Mouse (Mus musculus) CD8-positive naive resting alpha-beta T cell, adult 2 months (primary cell): ENCODE results near the gene Cdk4.
"Not testable (repeated sequence)": the region's sequence is repeated elsewhere in the genome, so short reads cannot be mapped to it uniquely, and the experiment has no call there.

Experiments used
- DNase-seq, 2 experiments: peaks; one replicate each; pipeline ENCODE4 v3.0.0; 2022; ENCODE audit warnings: low read depth in 2 of 2, low spot score in 2 of 2

Gene Cdk4

GRCm38 (mm10) chr10:127056490-127056889 lies 6.8 kb upstream of the Cdk4 start:
- DNase-seq: no peak

GRCm38 (mm10) chr10:127058161-127058560 lies 5.2 kb upstream of the Cdk4 start:
- peak; percentile 77 to 85 for DNase-seq

GRCm38 (mm10) chr10:127058708-127059107 lies 4.6 kb upstream of the Cdk4 start:
- no peak for DNase-seq

- no peak for DNase-seq
These were observed 4.0 kb upstream of the Cdk4 start for GRCm38 (mm10) chr10:127059174-127059967.

- DNase-seq: peak; percentile 45 to 58
These were observed 3.1 kb upstream of the Cdk4 start, which contains the start of gene March9 for GRCm38 (mm10) chr10:127059968-127060916. TSS of gene March9 (minus strand) at chr10:127060184.

- DNase-seq: no peak
These were observed 2.2 kb upstream of the Cdk4 start for GRCm38 (mm10) chr10:127061085-127061484.

- DNase-seq: no peak
These were observed 1.8 kb upstream of the Cdk4 start for GRCm38 (mm10) chr10:127061513-127061912.

GRCm38 (mm10) chr10:127062101-127062500 lies 1.2 kb upstream of the Cdk4 start:
- DNase-seq: not testable (repeated sequence)

GRCm38 (mm10) chr10:127062503-127062902 lies 831 bp upstream of the Cdk4 start:
- DNase-seq: no peak

GRCm38 (mm10) chr10:127063913-127064870 lies 858 bp downstream of the Cdk4 start:
- no peak for DNase-seq

GRCm38 (mm10) chr10:127065981-127066380 lies 2.6 kb downstream of the Cdk4 start:
- DNase-seq: no peak

- no peak for DNase-seq
These were observed 3.2 kb downstream of the Cdk4 start for GRCm38 (mm10) chr10:127066519-127067018.

GRCm38 (mm10) chr10:127068360-127069038 lies 5.2 kb downstream of the Cdk4 start:
- DNase-seq: no peak

GRCm38 (mm10) chr10:127069281-127070189 lies 6.2 kb downstream of the Cdk4 start:
- DNase-seq: no peak

GRCm38 (mm10) chr10:127070190-127071121 lies 7.1 kb downstream of the Cdk4 start, which contains the start of gene Tspan31:
TSS of gene Tspan31 (minus strand) at chr10:127070264.
- no peak for DNase-seq

GRCm38 (mm10) chr10:127071203-127071602 lies 7.9 kb downstream of the Cdk4 start:
- no peak for DNase-seq

- DNase-seq: not testable (repeated sequence)
These were observed 8.9 kb downstream of the Cdk4 start for GRCm38 (mm10) chr10:127072270-127072669.

- DNase-seq: not testable (repeated sequence)
These were observed 9.6 kb downstream of the Cdk4 start for GRCm38 (mm10) chr10:127072969-127073368.
